Mouse (Mus musculus): ENCODE data around the gene Mov10.
"Not testable (repeated sequence)": the region's sequence is repeated elsewhere in the genome, so short reads cannot be mapped to it uniquely, and the experiment has no call there.

The Mov10 gene

DNA sequence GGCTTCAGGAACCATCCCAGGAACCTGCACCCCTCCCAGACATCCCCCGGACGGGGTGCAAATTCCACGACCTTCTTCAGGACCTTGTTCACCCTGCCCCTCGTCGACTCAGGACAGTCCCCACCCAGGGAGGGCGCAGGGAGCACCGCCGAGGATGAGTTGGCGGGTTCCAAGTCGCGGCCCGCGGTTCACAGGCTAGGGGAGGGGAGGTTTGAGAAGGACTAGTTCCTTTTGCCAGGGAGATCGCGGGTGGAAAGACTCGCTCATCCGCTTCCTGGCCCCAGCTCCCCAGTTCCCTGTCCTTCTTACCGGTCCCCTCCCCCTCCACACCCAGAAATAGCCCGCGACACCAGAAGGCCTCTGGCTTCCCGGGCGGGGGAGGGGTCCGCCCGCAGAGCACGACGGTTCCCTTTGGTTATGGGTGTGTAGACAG, 36.9 kb downstream of the Mov10 start, which contains the start of gene Fam19a3:
Gene Fam19a3 (minus strand): TSS at position 370 of the 433 bp plus-strand sequence.
- no peak for DNase-seq (ENCODE audit: low spot score in 2 of 2)

DNA sequence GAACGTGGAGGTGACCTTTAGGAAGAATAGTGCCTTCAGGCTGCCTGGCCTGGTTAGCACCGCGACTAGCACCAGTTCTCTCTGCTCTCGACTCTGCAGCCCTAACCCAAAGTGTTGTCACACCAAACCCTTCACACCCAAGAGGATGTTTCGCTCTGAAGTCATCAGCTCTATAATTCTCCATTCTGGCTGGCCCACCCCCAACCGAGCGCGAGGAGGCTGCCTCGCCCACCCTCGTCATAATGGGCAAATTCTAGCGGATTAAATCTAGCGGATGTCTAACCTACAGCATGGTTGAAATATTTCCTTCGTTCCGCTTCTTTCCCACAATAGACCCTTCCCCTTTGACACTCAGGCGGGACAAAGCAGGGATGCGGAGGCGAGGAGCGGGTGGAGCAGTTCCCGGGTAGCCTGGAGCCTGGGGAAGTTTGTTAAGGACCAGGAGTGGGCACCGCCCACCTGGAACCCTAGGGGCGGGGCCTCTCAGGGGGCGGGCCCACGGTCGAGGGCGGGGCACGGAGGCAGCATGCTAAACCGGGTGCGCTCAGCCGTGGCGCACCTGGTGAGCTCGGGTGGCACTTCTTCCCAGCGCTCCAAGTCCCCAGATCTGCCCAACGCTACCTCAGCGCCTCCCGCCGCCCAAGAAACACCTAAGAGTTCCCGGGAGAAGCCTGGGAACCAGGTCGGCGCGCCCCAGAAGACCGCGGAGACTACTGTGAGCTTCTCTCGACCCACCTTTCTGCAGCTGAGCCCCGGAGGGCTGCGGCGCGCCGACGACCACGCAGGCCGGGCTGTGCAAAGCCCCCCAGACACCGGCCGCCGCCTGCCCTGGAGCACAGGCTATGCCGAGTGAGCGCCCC, 37.6 kb downstream of the Mov10 start, which contains the start of gene Ppm1j:
Gene Ppm1j (plus strand): TSS at position 496 of the 860 bp plus-strand sequence.
- DNase-seq (ENCODE audit: low spot score in 2 of 2) = peak; percentile 36 to 38

DNA sequence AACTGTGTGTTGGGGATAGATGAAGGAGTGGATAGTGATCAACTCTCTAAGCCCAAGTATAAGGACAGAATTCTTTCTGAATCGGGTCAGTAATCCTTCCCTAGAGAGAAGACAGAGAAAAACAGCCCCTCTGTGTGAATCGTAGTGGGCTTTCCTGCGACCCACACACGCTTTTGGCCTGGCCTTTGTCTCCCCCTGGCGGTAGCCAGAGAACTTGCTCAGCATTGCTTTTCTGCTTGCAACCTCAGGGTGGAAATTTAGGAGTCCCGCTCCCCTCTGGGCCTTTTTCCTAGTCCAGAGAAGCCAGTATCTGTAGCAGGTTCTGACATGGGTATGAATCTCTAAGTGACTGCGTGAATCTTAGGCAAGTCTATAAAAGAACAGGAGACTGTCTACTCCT, 38.4 kb downstream of the Mov10 start:
- peak in 1 of 2 experiments; percentile 51 for DNase-seq (ENCODE audit: low spot score in 2 of 2)

DNA sequence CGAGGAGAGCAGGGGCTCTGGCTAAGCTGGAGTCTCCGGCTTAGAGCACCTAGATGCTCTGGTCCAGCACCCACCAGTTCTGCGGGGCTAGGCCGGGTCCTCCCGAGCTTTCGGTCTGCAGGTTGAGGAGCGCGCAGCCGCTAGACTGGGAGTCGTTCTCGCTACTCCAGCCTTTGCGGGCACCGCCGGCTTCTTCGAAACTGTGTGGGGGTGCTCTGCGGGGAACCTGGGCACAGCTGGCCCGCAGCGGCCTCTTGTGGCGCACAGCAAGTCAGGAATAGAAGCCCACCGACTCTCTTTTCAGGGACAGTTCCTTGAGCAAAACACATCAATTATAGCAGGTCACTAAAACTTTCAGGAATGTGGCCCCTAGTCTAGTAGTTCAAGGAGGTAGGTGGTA, 41.0 kb downstream of the Mov10 start:
- no peak for DNase-seq (ENCODE audit: low spot score in 2 of 2)

DNA sequence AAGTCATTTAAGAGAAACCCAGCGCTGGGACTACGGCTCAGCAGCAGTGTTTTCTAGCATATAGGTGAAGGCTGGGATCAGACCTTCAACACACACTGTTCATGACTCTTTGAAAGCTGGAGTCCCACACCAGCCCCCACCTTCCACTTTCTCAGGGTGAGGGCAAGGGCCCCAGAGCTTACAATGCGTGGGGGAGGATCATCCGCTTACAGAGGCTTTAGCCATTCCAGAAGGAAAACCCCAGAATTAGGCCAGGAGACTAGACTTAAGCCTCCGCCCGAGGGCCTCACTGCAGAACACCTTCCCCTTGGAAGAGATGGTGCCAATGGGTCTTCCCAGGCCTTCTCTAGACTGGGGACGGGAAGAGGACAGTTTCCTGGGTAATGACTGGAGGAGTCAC, 45.1 kb downstream of the Mov10 start:
- no peak for DNase-seq (ENCODE audit: low spot score in 2 of 2)

DNA sequence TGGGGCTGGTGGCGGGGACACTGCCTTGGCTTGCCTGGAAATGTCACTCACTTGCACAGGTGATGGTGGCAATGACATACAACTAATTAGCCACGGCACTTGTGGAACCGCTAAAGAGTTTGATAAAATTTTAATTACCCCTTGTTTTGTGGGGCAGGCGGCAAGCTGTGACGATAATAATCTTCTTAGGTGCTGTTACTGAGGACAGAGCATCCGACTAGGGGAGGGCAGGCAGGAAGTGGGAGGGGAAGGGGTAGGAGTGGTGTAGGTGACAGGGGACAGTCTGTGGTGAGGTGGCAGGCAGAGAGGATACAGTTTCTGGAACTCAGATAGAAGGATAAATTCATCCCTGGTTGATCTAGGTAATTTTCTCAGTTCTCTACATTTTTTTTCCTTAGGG, 46.9 kb downstream of the Mov10 start:
- DNase-seq (ENCODE audit: low spot score in 2 of 2) = no peak

DNA sequence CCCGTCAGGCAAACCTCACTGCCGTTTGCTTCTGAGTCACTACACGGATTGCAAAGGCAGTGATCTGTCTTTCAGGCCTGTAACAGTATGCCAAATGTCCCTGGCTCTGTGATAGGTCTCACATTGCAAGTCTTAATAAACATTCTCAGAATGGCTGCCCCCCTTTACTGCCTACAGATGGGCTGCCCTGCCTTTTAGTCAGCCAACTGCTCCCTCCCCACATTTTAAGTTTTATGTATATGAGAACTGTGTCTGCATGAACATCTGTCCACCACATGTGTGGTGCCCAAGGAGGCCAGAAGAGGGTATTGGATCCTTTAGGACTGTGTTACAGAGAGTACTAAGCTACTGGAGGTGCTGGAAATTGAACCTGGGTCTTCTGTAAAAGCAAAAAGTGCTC, 47.4 kb downstream of the Mov10 start:
- DNase-seq (ENCODE audit: low spot score in 2 of 2) = no peak

DNA sequence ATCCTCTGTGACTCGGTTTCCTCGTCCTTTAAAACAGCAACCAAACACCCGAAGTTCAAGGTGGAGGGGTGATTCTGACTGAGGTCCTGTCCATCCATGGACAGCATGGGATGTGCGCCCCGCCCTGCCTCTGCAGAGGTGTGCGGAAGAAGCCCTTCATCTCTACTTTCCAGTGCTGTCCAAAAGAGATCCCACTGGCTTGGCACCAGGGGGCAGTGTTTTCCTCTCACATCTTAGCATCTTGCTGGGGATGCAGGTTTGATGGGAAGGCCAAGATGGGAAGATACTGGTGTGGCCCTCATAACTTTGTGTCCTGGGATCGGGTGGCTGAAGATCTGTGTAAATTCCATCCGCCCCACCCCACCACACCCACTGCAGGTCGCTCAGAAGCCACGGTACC, 48.3 kb downstream of the Mov10 start:
- DNase-seq (ENCODE audit: low spot score in 2 of 2) = no peak

DNA sequence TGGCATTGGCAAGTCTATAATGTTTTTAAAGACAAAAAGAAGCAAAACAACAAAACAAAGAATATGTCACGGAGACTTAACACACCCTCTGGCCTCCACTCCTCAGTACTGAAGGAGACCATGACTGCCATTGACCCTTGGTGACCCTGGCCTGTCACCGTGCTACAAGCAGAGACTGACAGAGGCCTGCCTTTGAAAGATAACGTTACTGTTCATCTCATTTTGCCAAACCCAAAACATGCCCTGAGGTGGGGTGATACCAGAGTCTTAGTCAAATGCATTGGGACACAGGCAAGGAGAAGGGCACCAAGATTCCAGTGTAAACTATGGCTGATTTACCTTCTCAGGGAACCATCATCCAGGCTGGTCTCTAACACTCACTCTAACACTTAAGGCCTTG, 49.2 kb downstream of the Mov10 start:
- DNase-seq (ENCODE audit: low spot score in 2 of 2) = no peak

DNA sequence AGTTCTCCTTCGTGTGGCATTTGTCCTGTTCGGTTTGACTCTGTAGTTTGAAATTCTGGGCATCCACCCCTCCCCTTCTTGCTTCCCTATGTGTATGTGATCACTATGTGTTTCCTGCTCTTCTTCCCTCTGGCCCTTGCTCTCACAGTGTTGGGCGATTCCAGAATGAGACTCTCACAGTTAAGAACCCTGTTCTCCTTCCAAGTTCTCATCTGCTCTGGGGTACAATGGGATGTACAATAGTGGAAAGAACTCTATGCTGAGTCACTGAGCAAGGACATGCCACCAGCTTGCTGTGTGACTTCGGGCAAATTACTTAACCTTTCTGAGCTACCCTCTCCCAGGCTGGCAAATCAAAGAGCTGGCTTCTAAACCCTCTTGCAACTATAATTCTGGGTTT, 50.6 kb downstream of the Mov10 start:
- DNase-seq (ENCODE audit: low spot score in 2 of 2) = no peak

DNA sequence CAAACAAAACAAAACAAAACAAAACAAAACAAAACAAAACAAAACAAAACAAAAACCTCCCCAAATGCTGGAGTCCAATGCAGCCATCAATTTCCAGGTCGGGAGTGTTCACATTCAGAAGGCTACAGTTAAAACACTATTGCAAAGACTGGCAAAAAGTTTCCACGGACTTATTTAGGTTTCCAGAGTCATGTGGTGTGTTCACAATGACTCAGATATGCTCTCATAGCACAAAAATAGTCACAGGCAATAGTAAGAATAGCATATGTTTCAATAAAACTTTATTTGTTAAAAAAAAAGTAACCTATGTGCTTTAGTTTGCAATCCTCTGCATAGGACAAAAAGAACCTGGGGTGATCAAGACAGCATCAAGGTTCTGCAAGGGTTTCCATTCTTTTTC, 51.2 kb downstream of the Mov10 start:
- no peak for DNase-seq (ENCODE audit: low spot score in 2 of 2)

DNA sequence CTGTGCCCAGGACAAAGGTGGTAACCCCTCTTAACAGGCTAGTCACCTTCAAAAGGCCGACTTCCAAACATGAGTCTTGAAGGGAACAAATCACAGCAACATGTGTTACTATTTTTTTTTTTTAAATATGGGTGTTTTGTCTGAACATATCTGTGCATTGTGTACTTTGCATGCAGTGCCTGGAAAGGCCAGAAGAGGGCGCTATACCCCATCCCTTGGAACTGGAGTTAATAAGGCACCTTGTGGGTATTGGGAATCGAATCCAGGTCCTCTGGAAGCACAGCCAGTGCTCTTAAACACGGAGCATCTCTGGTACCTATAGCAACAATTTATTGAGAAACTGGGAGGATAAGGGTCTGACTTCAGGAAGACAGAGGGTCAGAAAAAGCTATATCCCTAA, 53.3 kb downstream of the Mov10 start:
- DNase-seq (ENCODE audit: low spot score in 2 of 2) = peak in 1 of 2 experiments; percentile 28

DNA sequence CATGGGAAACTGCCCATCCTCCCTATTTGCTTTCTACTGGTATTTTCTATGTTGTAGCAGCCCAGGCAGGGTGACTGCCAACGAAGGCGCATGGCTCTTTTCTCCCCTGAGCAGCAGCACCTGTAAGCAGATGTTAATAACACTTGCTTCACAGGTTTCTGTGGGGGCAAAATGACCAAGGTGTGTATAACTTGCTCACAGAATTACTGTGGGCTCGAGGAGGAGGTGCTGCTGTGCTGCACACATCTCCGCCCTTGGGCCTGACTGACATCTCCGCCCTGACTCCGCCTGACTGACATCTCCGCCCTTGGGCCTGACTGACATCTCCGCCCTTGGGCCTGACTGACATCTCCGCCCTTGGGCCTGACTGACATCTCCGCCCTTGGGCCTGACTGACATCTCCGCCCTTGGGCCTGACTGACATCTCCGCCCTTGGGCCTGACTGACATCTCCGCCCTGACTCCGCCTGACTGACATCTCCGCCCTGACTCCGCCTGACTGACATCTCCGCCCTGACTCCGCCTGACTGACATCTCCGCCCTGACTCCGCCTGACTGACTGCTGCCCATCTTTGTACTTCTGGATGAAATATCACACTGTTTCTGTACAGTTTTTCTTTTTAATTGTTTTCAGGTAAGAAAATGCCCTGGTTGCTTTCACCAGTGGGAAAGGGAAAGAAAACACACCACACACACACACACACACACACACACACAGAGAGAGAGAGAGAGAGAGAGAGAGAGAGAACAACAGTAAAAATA, 56.1 kb downstream of the Mov10 start:
- not testable (repeated sequence) for DNase-seq (ENCODE audit: low spot score in 2 of 2)

DNA sequence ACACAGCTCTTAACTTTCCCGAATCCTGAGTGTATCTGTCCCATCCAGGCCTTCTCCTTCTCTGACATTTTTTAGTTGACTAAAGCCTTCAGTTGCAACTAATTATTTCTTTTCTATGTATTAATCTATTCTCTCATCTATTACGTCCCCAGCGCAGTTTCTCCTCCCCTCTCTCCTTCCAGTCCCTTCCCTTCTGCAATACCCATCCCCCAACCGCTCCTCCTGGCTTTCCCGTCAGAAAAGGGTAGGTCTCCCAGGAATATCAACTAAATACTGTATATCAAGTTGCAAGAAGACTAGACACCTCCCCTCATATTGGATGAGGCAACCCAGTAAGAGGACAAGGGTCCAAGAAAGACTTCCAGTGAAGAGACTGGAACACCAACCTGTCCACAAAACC, 59.5 kb downstream of the Mov10 start:
- no peak for DNase-seq (ENCODE audit: low spot score in 2 of 2)

DNA sequence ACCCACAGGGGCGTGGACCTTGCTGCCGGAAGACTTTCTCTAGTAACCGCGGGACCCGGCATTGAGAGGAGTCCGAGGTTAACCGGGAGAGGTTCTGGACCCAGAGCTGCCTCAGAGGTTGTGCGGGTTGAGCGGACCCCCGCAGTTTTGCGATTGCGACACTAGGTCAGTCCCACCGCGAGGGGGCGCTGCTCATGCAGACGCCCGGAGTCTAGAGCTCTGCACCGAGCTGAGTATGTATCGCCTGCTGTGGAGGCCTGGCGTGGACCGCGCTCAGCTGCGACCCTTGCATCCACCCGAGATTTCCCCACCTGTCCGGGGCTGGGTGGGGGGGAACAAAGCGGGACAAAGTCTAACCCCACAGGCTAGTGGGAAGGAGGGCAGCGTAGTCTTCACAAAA, 60.0 kb downstream of the Mov10 start:
- peak in 1 of 2 experiments; percentile 63 for DNase-seq (ENCODE audit: low spot score in 2 of 2)

DNA sequence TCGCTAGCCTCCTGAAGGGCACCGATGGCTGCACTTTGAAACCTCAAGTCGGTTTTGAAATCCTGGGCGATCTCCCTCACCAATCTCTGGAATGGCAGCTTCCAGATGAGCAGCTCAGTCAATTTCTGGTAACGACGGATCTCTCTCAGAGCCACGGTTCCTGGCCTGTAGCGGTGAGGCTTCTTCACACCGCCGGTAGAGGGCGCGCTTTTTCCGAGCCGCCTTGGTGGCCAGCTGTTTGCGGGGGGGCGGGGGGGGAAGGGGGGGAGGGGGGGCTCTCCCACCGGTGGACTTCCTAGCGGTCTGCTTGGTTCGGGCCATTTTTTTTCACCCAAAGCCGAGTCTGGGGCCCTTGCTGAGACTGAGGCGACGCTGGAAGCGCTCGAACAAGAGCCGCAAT, 65.5 kb downstream of the Mov10 start:
- DNase-seq (ENCODE audit: low spot score in 2 of 2) = not testable (repeated sequence)
